Mouse (Mus musculus) frontal cortex, adult 2 months (tissue): ENCODE data around the gene Gemin4. TPM values are rescaled to one million over a fixed set of nuclear protein-coding genes. Genes with fewer than 3 reads are reported as not detected.

ENCODE experiments used
- DNase-seq, 2 experiments: peaks; one replicate each; pipeline ENCODE4 v3.0.0; 2022; ENCODE audit warnings: low spot score in 1 of 2; ENCODE audit errors: extremely low spot score in 1 of 2
- polyA plus RNA-seq: library from polyadenylated mRNA; depleted of rRNA; stranded (reverse); fragments of >200 nt; gene quantifications from 2 replicates; pipeline ENCODE4 v1.2.3, GENCODE M21; 2012; rRNA removed

The Gemin4 gene
- polyA plus RNA-seq, 1 experiment = 8.0 TPM

DNA sequence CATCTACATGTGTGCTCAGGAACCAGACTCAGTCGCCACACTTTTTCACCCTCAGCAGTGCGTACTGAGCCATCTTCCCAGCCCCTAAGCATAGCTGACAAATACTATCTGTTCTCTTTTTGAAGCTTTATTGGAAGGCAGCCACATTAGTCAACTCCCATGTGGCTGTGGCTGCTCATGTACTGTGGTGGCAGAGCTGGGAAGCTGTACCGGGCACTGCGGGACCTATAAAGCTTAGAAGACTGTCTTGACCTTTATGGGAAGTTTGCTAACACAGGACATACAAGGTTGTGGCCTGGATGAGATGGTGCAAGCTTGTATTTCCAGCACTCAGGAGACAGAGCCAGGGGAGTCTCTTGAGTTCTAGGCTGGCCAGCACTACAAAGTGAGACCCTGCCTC, 50.8 kb downstream of the Gemin4 start:
- no peak for DNase-seq

Other genes with a start within 250 kb of the Gemin4 start
- gene 1700016K19Rik, start 217.8 kb downstream of the Gemin4 start, polyA plus RNA-seq = 8.4 and 9.1 TPM in 2 replicates
- 8.4 and 10.6 TPM in 2 replicates for gene Rflnb, start 189.9 kb downstream of the Gemin4 start, polyA plus RNA-seq
- gene Vps53, start 38.0 kb downstream of the Gemin4 start, polyA plus RNA-seq = 53.3 and 54.6 TPM in 2 replicates
- gene Fam57a, start 38.0 kb downstream of the Gemin4 start, polyA plus RNA-seq = 26.0 and 26.1 TPM in 2 replicates
- 1.4 and 1.5 TPM in 2 replicates for gene Dbil5, start 56 bp downstream of the Gemin4 start, polyA plus RNA-seq
- gene Mrm3, start 26.1 kb upstream of the Gemin4 start, polyA plus RNA-seq = 14.5 and 16.7 TPM in 2 replicates
- gene Glod4, start 26.1 kb upstream of the Gemin4 start, polyA plus RNA-seq = 48.6 and 53.1 TPM in 2 replicates
- 9.2 and 9.8 TPM in 2 replicates for gene Nxn, start 181.5 kb upstream of the Gemin4 start, polyA plus RNA-seq
- 20.9 and 31.4 TPM in 2 replicates for gene Timm22, start 189.3 kb upstream of the Gemin4 start, polyA plus RNA-seq